Mouse (Mus musculus): ENCODE results near the gene Nol9.

DNA sequence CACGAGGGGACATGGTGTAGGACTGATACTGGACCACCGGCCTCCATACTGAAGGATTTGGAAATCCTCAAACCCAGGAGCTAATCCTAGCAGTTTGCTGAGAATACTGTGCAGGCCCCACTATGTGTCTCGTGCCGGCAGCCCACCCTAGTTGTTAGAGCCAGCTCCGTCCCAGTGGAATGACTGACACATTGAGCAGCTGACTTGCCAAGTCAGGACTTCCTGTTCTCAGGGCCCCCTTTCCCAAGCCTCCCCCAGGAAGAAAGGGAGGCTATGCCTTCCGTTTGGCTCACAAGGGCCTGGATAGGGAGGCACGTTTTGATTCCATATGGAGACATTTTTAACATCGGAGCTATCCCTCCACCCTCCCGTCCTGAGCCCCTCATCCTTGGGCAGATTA, 51.1 kb downstream of the Nol9 start:
- TF ChIP-seq CTCF (IDR thresholded peaks at IDR 0.05; ENCODE audit: control insufficient read depth, insufficient read depth, insufficient replicate concordance, low read depth, low read length) (no peak), POLR2A (IDR thresholded peaks at IDR 0.05; ENCODE audit: control insufficient read depth, low read depth, low read length) (no peak)

Measured in testis, adult 2 months (tissue).